Mouse (Mus musculus) retina, embryonic 14.5 days (tissue): ENCODE data around the gene Ache.

ENCODE experiments used
- DNase-seq: peaks from one replicate; pipeline ENCODE4 v3.0.0-alpha.2; 2015; ENCODE audit warnings: low spot score

The Ache gene

DNA sequence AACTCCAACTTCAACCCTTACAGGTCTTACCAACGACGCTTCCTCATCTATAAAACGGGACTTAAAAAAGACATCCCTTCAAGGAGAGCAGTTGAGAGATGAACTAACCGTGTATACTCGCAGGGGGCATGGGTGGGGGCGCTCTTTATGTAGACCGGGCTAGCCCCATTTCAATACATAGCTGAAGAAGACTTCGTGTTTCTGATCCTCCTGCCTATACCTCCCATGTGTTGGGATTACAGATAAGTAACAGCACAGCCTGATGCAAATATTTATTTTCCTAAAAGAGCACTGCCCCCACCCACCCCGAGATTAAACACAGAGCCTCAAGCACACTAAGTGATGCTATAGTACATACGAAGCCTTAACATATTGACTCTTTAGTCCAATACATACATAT is 47.0 kb downstream of the Ache start:
- no peak for DNase-seq

DNA sequence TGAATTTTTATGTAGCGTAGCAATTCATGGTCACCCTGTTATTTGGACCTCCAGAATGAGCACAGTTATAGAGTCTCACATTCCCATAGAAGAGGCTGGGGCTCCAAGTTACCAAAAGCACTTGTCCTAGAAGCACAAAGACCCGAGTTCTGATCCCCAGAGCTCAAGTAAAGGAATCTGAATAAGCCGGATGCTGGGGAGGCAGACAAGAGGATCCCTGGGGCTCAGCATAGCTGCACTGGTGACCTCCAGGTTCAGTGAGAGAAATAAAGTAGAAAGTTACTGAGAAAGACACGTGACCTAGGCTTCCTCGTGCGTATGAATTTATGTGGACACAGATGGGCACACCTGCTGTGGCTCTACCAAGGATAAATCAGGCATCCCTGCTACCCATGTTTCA is 47.7 kb downstream of the Ache start:
- DNase-seq: no peak

DNA sequence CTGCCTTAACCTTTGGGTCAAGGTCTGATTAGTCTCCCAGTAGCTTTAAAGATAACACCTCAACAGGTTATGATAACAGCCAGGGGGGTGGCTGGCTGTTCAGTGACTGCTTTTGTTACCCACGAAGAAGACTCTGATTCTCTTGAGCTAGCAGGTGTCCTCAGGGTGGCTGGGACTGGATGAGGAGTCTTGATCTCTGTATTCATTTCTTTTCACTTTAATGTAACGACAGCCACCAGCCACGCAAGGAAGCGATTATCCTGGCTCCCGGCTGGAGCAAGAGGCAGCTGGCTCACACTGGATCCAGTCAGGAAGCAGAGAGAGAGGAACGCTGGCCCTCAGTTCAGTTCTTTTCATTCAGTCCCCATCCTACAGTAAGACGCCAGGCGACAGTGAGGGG is 49.9 kb downstream of the Ache start:
- DNase-seq: no peak

DNA sequence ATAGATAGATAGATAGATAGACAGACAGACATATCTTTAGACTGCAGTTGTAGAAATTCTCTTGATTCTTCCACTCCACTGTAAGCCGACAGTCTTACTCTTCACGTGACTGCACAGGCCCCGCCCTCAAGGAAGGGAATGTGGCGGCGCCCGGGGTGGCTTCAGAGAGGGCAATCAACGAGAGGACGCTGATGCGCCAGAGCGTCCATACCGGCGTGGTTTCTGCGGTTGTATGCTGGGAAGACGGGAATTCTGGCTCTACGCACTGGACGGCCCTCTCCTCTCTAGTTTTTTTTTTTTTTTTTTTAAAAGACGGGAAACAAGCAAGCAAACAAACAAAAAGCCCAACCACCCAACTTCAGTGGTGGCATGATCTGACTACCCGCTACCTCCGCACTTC is 50.9 kb downstream of the Ache start:
- peak; percentile 90 for DNase-seq

DNA sequence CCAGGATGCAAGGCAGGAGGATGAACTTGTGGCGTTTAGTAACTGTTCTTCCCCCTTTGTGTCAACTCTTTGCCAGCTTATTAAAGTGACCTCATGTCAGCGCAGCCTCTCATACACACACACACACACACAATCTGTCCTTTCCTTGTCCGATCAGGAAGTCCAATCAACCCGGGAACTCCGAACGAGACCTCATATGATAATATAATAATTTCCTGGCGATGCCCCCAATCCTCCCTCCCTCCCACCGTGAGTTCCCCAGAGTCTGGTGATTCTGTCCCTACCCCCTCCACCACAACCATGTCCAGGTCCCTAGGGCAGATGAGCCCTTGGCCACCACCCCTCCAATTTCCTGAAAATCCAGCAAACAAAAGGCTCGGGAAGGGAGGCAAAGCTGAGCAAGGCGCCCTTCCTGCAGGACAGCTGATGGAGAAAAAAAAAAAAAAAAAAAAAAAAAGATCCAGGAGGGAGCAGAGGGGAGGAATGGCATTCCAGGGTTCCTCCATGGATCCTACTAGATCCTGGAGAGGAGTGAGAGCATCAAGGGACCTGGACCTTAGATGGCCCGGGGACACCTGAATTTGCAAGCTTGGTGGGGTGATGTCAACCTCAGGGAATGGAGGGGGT is 51.5 kb downstream of the Ache start:
- DNase-seq: peak; percentile 66

DNA sequence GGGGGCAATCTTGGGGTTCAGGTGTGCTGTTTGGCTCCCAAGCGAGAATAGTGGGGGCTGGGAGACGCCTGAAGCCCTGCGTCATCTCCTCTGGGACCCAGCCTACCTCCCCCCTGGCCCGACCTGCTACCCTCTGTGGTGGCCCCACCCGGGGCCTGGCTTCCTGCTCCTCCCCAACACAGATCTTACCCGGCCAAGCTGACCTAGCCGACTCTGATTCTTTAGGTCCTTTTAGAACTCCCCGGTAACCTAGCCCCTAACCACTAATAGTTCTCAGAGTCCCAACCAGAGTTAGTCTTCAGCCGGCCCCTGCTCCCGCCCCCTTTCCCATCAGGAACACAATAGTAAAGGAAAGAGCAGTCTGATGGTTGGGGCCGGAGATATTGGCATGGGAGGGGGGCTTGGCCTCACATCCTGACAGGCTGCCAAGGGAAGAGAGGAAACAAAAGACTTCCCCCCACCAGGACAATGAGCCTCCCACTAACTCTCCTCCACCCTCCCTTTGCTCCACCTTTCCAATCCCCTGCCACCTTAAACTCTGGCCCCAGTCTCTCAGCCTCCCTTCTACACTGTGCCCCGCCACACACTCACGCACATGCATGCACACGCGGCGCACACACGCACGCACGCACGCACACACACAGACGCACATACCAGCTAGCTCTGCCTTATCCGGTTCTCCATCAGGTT is 52.1 kb downstream of the Ache start:
- DNase-seq: no peak

DNA sequence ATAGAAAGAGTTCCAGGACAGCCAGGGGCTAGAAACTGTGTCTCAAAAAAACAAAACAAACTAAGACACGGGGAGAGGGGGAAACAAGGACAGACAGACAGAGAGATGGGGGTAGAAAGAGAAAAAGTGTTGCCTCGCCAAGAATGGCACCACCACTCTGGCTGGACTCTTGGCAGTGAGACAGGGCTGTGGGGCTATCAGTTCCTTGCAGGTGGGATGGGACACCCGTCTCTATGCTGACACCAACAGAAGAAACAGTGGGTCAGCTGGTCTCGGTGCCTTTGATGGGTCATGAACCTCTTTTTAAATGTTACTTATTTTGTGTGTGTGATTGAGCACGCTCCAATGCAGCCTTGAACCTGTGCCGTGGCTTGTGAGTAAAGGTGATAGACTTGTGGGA is 52.9 kb downstream of the Ache start:
- DNase-seq: no peak

DNA sequence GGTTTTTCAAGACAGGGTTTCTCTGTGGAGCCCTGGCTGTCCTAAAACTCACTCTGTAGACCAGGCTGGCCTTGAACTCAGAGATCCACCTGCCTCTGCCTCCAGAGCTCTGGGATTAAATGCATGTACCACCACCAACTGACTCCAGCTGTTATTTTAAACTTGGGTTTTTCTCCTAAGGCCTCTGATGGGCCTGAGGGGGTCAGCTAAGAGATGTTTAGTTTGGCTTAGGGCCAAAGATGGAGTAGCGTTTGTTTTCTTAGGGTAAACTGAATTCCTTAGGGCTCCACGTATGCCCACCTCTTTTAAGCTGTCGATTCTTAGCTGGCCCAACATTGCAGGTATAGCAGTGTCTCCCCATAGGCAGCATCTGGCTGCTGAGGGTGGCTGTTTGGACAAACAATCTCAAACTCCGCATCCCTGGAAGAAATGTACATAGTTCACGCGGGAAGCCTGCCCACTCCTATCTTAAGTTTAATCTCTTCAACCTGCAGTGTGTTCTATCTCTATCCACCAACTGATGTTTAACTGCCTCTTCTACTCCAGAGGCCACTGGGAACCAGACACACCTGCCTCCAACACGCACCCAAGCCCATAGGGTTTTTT is 55.2 kb downstream of the Ache start:
- DNase-seq: no peak

DNA sequence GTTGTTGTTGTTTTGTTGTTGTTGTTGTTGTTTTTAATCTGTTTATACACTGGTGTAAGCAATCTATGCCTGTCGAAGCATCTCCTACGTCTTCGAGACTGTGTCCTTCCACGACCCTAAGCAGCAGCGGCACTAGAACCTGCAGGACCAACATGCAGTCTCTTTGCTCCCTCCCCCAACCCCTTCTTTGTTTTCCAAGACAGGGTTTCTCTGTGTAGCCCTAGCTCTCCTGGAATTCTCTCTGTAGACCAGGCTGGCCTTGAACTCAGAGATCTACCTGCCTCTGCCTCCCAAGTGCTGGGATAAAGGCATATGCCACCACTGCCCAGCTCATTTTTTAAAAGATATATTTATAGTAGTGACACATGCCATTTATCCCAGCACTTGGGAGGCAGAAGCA is 56.1 kb downstream of the Ache start:
- no peak for DNase-seq

DNA sequence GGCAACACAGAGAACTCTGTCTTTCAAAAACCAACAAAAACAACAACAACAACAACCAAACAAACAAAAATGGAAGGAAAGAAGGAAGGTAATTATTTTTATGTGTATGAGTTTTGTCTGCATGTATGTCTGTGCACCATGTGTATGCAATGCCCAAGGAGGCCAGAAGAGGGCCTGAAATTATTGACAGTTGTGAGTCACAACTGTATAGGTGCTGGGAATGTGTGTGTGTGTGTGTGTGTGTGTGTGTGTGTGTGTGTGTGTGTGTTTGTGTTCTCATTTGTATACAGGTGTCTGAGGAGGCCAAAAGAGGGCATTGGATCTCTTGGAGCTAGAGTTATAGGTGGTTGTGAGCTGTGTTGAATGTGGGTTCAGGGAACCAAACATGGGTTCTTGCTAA is 56.5 kb downstream of the Ache start:
- no peak for DNase-seq
